Mouse (Mus musculus) adrenal gland, adult 18-20 months (tissue): Measurements from ENCODE around the gene Lmntd1. TPM values are rescaled to one million over a fixed set of nuclear protein-coding genes. Genes with fewer than 3 reads are reported as not detected.

ENCODE experiments used
- total RNA-seq, 2 experiments: library from RNA; stranded (reverse); gene quantifications; 1 replicate in 1 of 2; 2 replicates in 1 of 2; pipeline ENCODE4 v1.2.3; 2021

Lmntd1 gene
- total RNA-seq, 2 experiments from 2014 or later, result 0.51 to 0.66 TPM

Other genes starting within 250 kb of the Lmntd1 start
- gene Tuba3b, start 1.4 kb upstream of the Lmntd1 start, total RNA-seq, result not detected
- 10 to 100 TPM; 52.2 to 80.0 TPM for gene Rassf8, start 132.4 kb upstream of the Lmntd1 start, total RNA-seq